Mouse (Mus musculus) kidney, postnatal 0 days (tissue): Measurements from ENCODE around the gene Plcb1. TPM values are rescaled to one million over a fixed set of nuclear protein-coding genes. Genes with fewer than 3 reads are reported as not detected.

Experiments
- ATAC-seq: fragments of 200-750 bp; cut with Nextera tagmentation; replicated peaks from 2 replicates; pipeline ENCODE4 v1.8.0; 2017; ENCODE audit warnings: low read depth, moderate number of reproducible peaks, moderate TSS enrichment, moderate library complexity; ENCODE audit not compliant: low FRiP score
- DNase-seq: peaks from one replicate; pipeline ENCODE4 v3.0.0-alpha.2; 2016; ENCODE audit warnings: low spot score
- H3K27ac ChIP-seq: fragments of 300-500 bp; sonication (generic); 2 replicates; pipeline ENCODE4 v1.5.1; 2014; ENCODE audit warnings: mild to moderate bottlenecking
- H3K27me3 ChIP-seq: fragments of 300-500 bp; sonication (generic); 2 replicates; pipeline ENCODE4 v1.6.1; 2014; ENCODE audit warnings: low read length, mixed read lengths; ENCODE audit not compliant: insufficient read depth
- H3K36me3 ChIP-seq: fragments of 300-500 bp; sonication (generic); 2 replicates; pipeline ENCODE4 v1.6.1; 2014; ENCODE audit warnings: low read length, mixed read lengths; ENCODE audit not compliant: insufficient read depth
- H3K4me1 ChIP-seq: fragments of 300-500 bp; sonication (generic); replicated peaks from 2 replicates; pipeline ENCODE4 v1.6.1; 2014; ENCODE audit warnings: antibody characterized with exemption, low read length, mixed read lengths; ENCODE audit not compliant: insufficient read depth
- H3K4me2 ChIP-seq: fragments of 300-500 bp; sonication (generic); 2 replicates; pipeline ENCODE4 v1.6.1; 2014; ENCODE audit warnings: mild to moderate bottlenecking, low read length, moderate library complexity, mixed read lengths
- H3K4me3 ChIP-seq: fragments of 300-500 bp; sonication (generic); replicated peaks from 2 replicates; pipeline ENCODE4 v1.5.1; 2014; ENCODE audit warnings: low read depth, low read length
- H3K9ac ChIP-seq: fragments of 300-500 bp; sonication (generic); 2 replicates; pipeline ENCODE4 v1.6.1; 2014; ENCODE audit warnings: low read depth, low read length
- H3K9me3 ChIP-seq: fragments of 300-500 bp; sonication (generic); replicated peaks from 2 replicates; pipeline ENCODE4 v1.6.1; 2016; ENCODE audit warnings: low read length, inconsistent platforms, mixed read lengths
- CTCF ChIP-seq: IDR thresholded peaks from 2 replicates; pipeline ENCODE4 v1.5.1; 2016; ENCODE audit warnings: antibody characterized with exemption, low read depth, mild to moderate bottlenecking, moderate library complexity
- WGBS: fragments of 180-500 bp; shearing (Covaris S2); extraction: QIAGEN DNeasy Blood & Tissue Kit; methylation state at CpG from one replicate; pipeline ENCODE4 v1.1.7; 2014; 5-methylcytosine and 5-hydroxymethylcytosine counted together
- polyA plus RNA-seq: library from polyadenylated mRNA; unstranded; fragments of >200 nt; fragmentation: Nextera tagmentation; extraction: Ambion mirVana; gene quantifications from 2 replicates; pipeline ENCODE4 v1.2.1, GENCODE M21; 2015

Gene Plcb1
- polyA plus RNA-seq, 1 experiment from 2014 or later = 20.8 TPM

GRCm38 (mm10) chr2:135518956-135519355 lies 733.1 kb downstream of the Plcb1 start:
- no peaks in the 10 kb centered on the region for H3K36me3 ChIP-seq
- H3K4me3 ChIP-seq = no peak overlapping the region
- H3K9ac ChIP-seq = no peak overlapping the region
- no peak overlapping the region for H3K27ac ChIP-seq
- no peak overlapping the region for H3K4me2 ChIP-seq
- H3K27me3 ChIP-seq = no peaks in the 10 kb centered on the region
- no peaks in the 10 kb centered on the region for H3K4me1 ChIP-seq
- TF ChIP-seq CTCF = no peak
- DNase-seq (no peak), ATAC-seq (no peak)
- H3K9me3 ChIP-seq = no peaks in the 10 kb centered on the region
- WGBS = 63% methylated on average over 2 of the region's 2 CpGs

Other genes starting within 250 kb of the Plcb1 start
- 0.09 TPM in 1 of 2 replicates, not detected in the other for gene Hao1, start 231.7 kb upstream of the Plcb1 start, polyA plus RNA-seq
- 12.5 and 13.8 TPM in 2 replicates for gene Tmx4, start 141.9 kb upstream of the Plcb1 start, polyA plus RNA-seq